Mouse (Mus musculus) retina, embryonic 14.5 days (tissue): ENCODE measurements around the gene Pld1.

ENCODE experiments used
- DNase-seq: peaks from one replicate; pipeline ENCODE4 v3.0.0-alpha.2; 2015; ENCODE audit warnings: low spot score

Pld1 gene

DNA sequence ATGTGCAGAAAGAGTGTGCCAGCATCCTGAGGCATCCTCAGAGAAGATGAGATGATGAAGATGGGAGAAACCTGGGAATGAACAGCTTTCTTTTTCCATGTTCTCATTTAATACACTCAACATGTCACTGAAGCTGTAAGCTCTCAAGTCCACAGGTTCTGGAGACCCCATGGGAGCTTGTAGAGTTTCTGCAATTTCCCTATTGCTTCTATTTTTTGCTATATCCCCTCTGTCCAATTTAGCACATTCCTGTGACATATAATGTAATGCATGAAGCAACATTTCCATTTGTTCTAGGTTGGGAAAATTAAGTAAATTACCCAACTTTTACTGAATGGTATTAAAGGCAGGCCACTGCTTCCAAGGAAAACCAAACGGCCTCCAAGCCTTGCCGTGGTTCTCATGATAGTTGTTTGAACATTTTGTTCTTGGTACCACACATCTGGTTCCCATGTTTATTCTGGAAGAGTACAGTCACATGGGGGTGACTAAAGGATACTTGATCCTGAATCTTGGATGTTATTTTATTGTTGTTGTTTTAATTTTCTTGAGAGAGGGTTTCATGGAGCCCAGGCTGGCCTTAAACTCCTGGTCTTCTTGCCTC, 52.7 kb downstream of the Pld1 start:
- no peak for DNase-seq

DNA sequence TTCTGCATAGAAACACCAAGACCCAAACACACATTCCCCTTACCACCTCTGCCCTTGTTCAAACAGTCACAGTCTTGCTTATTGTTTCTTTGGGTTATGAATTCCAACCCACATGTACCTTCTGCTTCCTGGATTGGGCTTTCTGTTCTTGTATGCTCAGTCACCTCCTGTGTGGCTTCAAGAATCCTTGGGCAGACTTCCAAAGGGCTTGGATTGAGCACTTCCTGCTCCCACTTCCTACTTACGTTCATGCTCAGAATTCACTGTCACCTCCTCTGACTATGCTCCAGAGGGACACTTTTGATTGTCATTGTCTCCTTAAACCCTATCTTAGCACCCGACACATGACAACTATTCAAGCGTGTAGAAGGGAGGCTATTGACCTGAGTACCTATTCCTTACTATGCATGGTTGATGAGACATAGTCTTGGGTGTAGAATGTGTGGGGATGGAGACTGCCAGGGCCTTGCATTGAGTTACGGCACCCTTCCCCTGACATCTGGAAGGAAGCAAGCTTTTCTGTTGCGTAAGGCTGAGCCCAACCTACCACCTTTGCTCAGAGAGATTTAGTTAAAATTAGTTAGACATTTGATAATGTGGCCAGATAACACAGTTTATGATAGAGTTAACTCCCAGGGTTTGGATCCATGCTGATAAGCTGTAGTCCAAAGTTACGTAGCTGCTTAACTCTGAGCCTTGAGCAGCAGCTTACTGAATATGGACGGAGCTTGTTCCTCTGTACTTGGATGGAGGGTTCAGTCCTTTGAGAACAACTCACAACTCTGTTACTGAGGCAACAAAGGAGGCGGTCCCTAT, 55.9 kb downstream of the Pld1 start:
- DNase-seq: no peak

DNA sequence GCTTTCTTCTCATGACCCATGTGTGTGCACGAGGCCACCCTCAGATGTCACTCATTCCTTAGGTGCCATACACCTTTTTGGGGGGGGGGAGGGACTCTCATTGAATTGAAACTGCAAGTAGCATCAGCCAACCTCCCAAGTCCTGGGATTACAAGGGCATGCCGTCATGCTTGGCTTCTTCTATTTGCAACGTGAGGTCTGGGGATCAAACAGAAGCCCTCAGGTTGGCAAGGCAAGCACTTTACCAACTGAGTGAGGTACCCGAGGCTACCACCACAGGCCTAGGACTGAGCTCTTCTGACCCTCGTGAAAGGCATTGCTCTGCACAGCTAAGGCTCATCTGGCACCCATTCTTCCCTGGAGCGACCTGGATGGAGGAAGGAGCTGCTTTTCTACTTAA, 65.8 kb downstream of the Pld1 start:
- no peak for DNase-seq

DNA sequence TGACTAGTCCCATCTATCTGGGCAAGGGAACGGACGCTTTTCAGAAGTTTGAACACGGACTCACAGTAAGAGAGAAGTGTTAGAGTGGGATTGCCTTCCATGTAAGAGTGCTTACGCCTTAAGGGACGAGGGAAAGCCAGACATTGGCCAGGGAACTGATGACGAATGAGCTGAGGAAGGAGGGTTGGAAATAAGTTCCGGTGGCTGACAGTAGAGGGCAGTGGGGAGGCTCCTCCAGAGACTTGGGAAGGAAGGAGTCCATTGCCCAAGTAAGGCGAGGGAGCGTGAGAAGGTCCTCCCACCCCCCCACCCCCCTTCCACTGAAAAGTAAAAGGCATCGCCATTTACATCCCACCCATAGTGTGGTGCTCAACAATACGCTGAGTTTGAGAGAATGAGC, 69.2 kb downstream of the Pld1 start:
- DNase-seq: no peak

DNA sequence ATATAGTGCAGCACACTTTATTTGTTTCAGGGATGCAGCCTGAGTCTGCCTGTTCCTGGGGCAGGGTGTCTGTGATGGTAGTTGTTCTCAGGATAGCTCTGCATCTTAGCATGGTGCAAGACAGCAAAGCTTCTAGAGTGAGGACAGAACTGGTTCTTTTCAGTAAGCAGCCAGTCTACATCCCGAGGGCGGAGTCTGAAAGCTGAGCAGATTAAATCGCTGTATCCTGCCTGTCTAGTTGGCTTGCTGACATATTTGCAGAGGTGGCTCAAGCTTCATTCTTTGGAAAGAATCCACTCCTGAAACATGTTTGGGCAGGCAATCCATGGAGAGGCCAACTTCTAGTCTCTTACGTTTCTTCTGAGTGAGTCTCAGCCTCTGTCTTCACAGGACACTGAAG, 69.9 kb downstream of the Pld1 start:
- no peak for DNase-seq

DNA sequence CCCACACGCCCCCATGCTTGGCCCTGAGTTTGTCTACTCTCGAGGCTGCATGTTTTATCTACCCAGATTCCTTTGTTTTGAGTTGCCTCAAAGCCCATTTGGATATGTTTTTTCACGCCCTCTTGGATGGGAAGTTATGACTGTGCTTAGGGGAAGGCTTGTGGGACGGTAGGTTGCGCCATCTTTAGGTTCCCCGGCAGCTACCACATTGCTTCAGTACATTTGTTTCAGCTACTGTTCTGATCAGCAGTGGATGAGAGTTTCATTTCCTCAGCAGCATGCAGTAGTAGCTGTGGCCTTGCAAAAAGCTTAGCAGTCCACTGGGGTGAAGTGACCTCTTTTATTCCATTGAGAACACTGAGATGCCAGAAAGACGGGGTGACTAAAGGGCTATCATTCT, 73.7 kb downstream of the Pld1 start:
- DNase-seq: no peak

DNA sequence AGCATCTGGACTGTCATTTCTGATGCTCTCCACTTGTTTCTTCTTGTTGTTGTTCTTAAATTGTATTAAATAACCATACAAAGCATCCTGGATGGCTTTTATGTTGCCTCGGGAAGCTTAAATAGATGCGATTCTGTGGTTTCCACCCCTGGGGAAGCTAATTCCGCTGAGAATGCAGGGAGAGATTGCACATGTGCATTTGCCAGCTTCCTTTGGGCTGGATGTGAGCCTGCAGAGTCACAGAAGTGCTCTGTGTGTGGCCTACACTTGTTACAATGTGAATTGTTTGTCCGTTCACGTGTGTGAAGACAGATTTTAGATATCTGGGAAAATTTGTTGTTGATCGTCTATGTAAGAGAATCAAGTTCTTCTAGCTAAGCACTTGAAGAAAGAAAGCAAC, 74.9 kb downstream of the Pld1 start:
- no peak for DNase-seq

DNA sequence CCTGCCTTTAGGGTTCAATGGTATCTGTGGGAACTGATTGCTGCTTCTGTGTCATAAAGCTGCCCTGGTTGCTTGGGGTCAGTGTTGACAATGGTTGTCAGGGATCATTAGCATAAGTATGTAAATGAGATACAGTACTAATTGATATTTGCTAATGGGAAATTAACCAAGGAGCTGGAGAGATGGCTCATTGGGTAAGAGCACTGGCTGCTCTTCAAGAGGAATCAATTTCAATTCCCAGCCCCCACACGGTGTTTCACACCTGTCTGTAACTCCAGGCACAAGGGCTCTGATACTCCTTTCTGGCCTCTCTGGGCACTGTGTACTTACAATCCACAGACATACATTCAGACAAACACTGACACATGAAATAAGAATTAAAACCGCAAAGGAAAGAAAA, 78.5 kb downstream of the Pld1 start:
- no peak for DNase-seq

DNA sequence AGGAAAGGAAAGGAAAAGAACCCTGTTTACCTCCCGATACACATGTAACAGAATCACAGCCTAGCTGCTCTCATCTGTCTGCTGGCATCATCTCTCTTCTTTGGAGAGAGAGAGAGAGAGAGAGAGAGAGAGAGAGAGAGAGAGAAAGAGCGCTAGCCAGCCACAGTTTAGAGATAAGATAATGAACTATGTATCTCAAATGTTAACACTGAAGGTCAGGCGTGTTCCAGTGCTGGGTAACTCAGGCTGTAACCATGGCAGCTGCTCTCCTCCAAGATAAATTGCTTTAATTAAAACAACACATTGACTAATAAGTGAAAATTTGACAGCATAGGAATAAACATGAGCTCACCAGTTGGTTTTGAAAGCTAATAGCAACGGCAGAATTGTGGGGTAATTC, 81.2 kb downstream of the Pld1 start:
- DNase-seq: no peak

DNA sequence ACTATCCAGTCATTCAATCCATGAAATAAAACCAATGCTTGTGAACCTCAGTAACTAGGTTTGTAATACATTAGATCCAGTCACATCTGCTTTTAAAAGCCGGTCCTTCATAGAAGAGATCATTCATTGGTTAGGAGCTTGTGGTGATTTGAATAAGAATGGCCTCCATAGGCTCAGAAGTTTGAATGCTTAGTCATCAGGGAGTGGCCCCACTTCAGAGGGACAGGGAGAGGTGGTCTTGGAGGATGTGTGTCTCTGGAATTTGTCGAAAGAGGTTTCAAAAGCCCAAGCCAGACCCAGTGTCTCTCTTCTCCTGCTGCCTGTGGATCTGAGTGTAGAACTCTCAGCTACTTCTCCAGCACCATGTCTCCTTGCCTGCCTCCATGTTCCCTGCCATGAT, 81.9 kb downstream of the Pld1 start:
- DNase-seq: no peak

DNA sequence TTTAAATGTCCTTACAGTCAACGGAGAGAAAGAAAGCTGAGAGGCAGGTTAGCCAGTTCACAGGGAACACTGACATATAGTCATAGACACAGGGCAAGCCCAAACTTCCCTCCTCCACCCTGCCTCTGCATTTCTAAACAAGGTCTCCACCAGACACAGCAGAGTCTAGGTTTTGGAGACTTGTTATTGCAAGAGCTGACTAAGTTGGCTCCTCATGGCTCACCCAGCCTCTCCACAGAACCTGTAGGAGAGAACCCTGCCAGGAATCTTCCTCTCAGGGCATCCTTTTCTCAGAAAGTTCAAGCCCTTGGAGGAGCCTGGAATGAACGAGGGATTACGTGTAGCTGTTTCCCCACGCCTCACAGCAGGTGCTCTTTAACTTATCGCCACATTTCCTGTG, 83.7 kb downstream of the Pld1 start:
- DNase-seq: no peak

DNA sequence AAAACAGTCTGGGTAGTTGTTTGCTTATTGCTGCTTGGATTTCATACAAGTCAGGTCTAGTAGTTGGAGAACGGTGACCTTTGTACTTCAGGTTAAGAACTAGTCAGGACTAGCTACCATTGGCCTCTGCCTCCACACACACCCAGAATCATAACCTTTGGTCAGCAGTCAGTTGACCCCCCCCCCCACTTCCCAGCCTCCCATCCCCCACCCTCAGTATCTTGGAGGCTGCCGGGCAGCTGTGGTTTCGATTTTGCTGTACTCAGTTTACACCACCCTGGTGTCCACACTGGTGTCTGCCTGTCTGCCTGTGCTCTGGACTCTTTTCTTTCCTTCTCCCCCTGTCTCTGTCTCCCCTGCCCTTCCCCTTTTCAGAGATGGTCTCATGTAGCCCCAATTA, 88.4 kb downstream of the Pld1 start:
- no peak for DNase-seq

DNA sequence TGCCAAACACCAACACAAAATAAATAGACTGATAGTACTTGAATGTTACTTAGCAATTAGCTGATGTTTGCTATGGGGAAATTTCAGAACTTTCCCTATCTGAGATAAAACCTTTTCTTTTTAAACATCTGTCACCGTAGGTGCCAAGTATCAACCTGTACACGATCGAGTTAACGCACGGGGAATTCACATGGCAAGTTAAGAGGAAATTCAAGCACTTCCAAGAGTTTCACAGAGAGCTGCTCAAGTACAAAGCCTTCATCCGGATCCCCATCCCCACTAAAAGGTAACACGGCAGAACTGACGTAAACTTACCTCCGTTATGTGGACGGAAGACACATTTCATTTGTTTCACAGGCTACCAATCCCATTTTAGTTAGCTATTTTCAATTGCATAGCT, 90.0 kb downstream of the Pld1 start:
- DNase-seq: no peak

DNA sequence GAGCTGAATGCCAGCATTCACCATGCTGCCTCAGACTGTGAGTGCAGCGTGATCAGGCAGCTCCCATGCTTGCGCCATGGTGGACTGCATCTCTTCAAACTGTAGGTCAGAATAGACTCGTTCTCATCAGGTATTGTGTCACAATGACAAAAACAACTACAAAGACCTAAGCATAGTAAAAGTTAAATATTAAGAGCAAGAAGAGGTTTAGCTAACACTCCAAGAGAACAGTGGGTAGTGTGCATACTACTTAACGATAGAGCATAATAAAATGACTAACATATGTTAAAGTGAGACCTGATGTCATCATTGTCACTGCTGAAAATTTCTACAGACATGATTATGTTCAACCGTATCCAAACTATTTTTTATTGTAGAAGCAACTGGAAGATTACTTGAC, 92.4 kb downstream of the Pld1 start:
- DNase-seq: no peak

DNA sequence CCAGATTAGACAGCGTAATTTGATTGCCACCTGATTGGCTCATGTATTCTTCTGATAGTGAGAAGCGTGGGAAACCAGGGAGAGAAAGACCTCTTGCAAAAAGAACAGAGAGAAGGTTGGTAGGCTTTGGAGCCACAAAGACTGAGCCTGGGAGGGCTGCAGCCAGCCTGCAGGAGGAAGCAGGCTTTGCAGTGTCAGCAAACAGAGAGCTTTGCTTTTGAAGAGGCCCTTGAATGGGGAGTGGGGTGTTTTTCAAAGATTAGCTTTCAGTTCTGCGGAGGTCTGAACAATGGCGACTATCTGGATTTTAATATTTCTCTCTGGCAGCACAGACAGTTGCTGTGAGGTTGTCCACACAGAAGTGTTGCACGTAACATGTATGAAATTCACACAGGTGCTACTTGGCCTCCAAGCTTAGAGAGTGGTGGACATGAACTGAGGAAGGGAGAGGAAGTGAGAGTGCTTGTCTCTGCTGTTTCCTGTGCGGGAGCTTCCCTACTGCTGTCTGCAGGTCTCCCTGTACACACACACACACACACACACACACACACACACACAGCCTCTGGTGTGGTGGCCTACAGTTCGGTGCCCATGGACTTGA, 93.2 kb downstream of the Pld1 start:
- no peak for DNase-seq

DNA sequence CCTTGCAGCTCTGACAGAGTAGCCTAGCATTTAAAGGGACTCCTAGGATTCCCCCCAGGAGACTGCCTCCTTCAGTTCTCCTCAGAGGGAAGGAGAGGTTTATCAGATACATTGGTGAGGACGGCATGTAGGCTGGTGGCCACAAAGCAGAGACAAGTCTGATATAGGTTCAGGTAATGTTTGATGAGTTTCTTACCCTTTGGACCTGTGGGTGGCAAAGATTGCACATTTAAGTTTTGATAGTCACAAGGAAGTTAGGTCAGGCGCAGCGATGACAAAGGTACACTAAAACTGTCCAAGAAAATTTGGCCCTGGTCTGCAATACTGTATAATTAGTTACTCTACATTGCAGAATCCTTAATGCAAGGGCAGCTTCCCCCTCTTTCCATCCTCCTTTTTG, 95.4 kb downstream of the Pld1 start:
- DNase-seq: no peak

DNA sequence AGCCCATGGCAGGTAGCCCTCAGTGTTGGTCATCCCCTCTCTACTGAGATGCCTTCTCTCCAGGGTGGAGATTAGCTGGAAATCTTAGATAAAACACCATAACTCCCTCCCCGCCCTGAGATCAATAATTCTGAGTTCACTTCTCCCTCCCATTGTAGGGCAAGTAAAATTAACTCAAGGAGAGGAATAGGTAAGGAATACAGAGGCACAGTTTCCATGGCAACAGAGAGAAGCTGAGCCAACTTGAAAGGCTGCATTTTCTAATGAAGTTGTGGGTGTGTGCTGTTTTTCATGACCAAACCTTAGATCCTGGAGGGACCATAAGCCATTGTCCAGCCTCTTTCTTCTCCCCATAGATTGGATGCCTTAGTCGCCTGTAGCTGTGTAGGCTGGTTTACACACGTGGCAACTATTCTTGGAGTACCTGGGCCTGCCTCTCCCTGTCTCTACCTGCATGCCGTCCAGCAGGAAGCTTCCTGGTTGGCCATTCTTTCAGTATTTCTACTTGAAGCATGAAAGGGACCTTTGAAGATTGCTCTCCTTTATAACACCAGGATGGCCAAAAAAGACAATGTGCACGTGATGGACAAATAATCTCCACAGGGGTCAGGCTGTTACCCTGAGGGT, 96.3 kb downstream of the Pld1 start:
- DNase-seq: no peak

DNA sequence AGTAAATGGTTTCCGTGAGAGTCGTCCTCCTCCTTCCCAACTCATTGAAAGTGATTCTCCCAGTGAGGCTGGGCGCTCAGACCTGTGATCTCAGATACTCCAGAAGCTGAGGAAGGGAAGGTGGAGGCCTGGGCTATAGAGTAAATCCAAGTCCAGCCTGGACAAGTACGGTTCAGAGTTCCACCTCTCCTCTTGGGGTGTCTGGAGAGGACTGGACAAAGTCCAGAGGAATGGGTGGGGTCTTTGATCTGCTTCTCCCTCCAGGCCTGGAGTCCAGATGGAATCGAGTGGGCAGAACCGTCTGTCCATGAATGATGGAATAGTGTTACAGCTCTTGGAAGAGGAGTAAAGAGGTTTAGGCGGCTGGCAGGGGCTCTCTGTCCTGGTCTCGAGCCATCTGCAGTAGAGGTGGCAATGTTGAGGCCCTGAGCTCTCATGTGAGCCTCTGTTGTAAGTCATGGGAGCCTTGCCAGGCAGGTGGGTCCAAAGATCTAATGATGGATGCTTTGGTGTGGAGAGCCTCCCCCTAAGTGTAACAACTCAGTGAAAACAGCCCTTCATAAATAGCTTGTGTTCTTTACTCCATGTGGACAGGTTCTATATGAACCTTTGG, 98.9 kb downstream of the Pld1 start:
- DNase-seq: no peak

DNA sequence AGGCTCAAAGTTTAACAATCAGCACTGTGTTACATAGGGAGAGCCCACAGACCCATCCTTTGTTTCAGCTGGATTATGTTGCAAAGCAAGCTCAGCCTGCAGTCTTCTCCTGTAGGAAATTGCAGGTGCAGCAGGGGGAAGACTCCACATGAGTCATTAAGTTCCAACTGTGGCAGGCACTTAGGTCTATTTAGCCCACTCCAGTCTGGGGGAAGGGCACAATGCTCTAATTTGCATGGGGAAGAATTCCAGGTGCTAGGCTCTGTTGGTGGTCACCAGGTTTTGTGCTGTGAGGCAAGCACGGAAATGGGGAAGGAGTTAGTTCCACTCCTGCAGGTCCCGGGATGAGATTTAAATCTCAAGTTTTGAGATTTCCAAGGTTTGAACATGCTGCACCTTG, 99.6 kb downstream of the Pld1 start:
- DNase-seq: no peak

DNA sequence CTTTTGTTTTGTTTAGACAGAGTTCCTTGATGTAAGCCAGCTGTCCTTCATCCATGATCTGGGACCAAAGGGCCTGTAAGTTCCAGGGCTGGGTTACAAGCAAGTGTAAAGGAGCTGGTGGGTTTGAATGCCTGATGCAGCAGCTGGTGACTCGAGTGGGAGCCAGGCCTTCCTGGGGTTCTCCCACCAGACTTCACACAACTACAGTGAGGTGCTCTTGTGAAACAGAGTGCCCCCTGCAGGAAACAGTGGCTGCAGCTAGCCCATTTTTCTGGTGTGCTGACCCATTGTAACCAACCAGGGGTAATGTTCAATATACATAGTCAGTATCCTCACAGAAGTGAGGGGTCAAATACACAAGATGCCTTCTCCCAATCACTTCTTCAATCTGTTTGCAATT, 101.3 kb downstream of the Pld1 start:
- no peak for DNase-seq

DNA sequence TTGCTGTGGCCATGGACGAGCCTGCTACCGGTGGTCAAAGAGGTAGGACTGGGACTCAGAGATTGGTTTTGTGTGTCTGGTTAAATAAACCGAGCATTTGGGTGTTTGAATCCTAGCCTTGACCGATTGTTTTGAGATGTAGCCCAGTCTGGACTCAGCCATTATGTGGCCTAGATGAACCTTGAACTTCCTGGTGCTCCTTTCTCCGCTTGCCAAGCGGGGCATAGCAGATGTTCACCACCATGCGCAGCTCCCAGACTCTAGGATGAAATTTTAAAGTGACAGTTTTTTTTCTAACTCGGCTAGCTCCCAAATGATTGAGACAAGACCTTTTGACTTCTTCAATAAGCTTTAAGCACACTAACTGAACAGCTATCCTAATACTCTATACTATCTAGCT, 102.7 kb downstream of the Pld1 start:
- no peak for DNase-seq

DNA sequence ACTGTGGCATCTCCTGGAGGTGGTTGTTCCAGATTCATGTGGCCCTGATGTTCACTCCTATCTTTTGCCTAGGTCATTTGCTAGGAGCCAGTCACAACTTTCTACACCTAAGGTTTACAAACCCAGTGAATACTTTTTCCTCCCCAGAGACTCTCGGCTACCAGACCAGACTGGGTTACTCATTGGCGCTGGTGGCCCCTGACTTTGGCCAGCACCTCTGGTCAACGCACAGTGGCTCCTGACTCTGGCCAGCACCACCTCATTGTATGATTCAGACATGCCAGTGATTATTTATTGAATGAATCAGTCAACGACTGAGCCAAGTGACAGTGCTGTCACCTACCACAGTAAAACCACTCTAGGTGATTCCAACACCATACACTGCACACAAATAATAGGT, 103.9 kb downstream of the Pld1 start:
- DNase-seq: no peak

DNA sequence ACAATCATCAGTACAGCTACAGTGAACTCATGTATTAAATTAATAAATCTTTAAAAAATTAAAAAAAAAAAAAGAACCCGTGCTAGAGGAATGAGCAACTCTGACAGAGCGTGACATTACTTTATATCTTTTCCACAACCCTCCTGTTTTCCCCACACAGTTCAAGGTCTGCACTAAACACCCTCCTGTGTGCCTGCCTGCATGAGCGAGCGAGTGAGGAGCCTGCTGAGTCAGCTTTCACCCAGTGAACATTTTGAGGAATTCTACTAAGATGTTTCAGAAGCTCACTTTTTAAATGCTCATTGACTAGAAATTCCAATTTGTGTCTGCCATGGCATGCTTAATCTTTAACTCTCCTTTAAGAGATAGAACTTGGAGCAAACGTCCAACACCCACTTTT, 109.1 kb downstream of the Pld1 start:
- no peak for DNase-seq
